Mouse (Mus musculus) megakaryocyte, adult 5-6 weeks (primary cell): ENCODE measurements around the gene Serpina3m. TPM values are rescaled to one million over a fixed set of nuclear protein-coding genes. Genes with fewer than 3 reads are reported as not detected.

Experiments used
- total RNA-seq, 2 experiments: library from RNA; stranded (forward) in 1 of 2; stranded (reverse) in 1 of 2; fragments of 153-499, 151-499 nt in 1 of 2; fragments of 221-1000, 200-1000 nt in 1 of 2; gene quantifications; 2 replicates each; pipeline versions ENCODE4 v1.2.3 to v1.2.4; 2015 to 2017

Gene Serpina3m
- total RNA-seq, 2 experiments from 2014 or later = not detected

Other genes starting within 250 kb of the Serpina3m start
- not detected in 2 replicates for gene Serpina5, start 237.4 kb upstream of the Serpina3m start, total RNA-seq (2015)
- not detected in 2 replicates for gene Serpina5, start 237.4 kb upstream of the Serpina3m start, total RNA-seq (2017)
- not detected in 2 replicates for gene Serpina3a, start 225.8 kb upstream of the Serpina3m start, total RNA-seq (2015)
- gene Serpina3a, start 225.8 kb upstream of the Serpina3m start, total RNA-seq (2017) = not detected in 2 replicates
- not detected in 2 replicates for gene Serpina3b, start 210.5 kb upstream of the Serpina3m start, total RNA-seq (2015)
- not detected in 2 replicates for gene Serpina3b, start 210.5 kb upstream of the Serpina3m start, total RNA-seq (2017)
- gene Serpina3c, start 184.6 kb upstream of the Serpina3m start, total RNA-seq (2015) = 0.40 TPM in 1 of 2 replicates, not detected in the other
- 0.45 TPM in 1 of 2 replicates, not detected in the other for gene Serpina3c, start 184.6 kb upstream of the Serpina3m start, total RNA-seq (2017)
- 1.2 and 1.5 TPM in 2 replicates for gene Serpina3f, start 123.9 kb upstream of the Serpina3m start, total RNA-seq (2015)
- 0.59 and 0.81 TPM in 2 replicates for gene Serpina3f, start 123.9 kb upstream of the Serpina3m start, total RNA-seq (2017)
- gene Serpina3g, start 102.2 kb upstream of the Serpina3m start, total RNA-seq (2015) = 4.2 and 4.7 TPM in 2 replicates
- 4.9 and 9.7 TPM in 2 replicates for gene Serpina3g, start 102.2 kb upstream of the Serpina3m start, total RNA-seq (2017)
- gene Serpina3i, start 75.4 kb upstream of the Serpina3m start, total RNA-seq (2015) = not detected in 2 replicates
- gene Serpina3i, start 75.4 kb upstream of the Serpina3m start, total RNA-seq (2017) = not detected in 2 replicates
- gene Serpina3j, start 23.9 kb upstream of the Serpina3m start, total RNA-seq (2015) = not detected in 2 replicates
- gene Serpina3j, start 23.9 kb upstream of the Serpina3m start, total RNA-seq (2017) = not detected in 2 replicates
- gene Serpina3k, start within 50 bp of the Serpina3m start, total RNA-seq (2015) = not detected in 2 replicates
- not detected in 2 replicates for gene Serpina3k, start within 50 bp of the Serpina3m start, total RNA-seq (2017)
- 0.23 and 0.31 TPM in 2 replicates for gene Serpina3n, start 68.2 kb downstream of the Serpina3m start, total RNA-seq (2015)
- not detected in 2 replicates for gene Serpina3n, start 68.2 kb downstream of the Serpina3m start, total RNA-seq (2017)
- not detected in 2 replicates for gene Gsc, start 134.8 kb downstream of the Serpina3m start, total RNA-seq (2015)
- gene Gsc, start 134.8 kb downstream of the Serpina3m start, total RNA-seq (2017) = not detected in 2 replicates